Mouse (Mus musculus) neural tube, embryonic 14.5 days (tissue): ENCODE measurements around the gene Tmem198. TPM values are rescaled to one million over a fixed set of nuclear protein-coding genes. Genes with fewer than 3 reads are reported as not detected.

ENCODE experiments used
- polyA plus RNA-seq: library from polyadenylated mRNA; unstranded; fragments of >200 nt; fragmentation: Nextera tagmentation; extraction: Ambion mirVana; gene quantifications from 2 replicates; pipeline ENCODE4 v1.2.1, GENCODE M21; 2014

Gene Tmem198
- polyA plus RNA-seq, 1 experiment from 2014 or later = 38.3 TPM

Other genes with a start within 250 kb of the Tmem198 start
- not detected in 2 replicates for gene A630095N17Rik, start 247.4 kb upstream of the Tmem198 start, polyA plus RNA-seq
- gene Dnajb2, start 243.1 kb upstream of the Tmem198 start, polyA plus RNA-seq = 35.9 and 36.9 TPM in 2 replicates
- gene Ptprn, start 215.0 kb upstream of the Tmem198 start, polyA plus RNA-seq = 25.4 and 27.4 TPM in 2 replicates
- 193 and 254 TPM in 2 replicates for gene Resp18, start 201.1 kb upstream of the Tmem198 start, polyA plus RNA-seq
- 139 and 145 TPM in 2 replicates for gene Dnpep, start 161.5 kb upstream of the Tmem198 start, polyA plus RNA-seq
- gene Des, start 119.2 kb upstream of the Tmem198 start, polyA plus RNA-seq = 1.1 TPM in 2 replicates
- gene Speg, start 104.2 kb upstream of the Tmem198 start, polyA plus RNA-seq = 19.5 and 20.8 TPM in 2 replicates
- gene Gmppa, start 43.6 kb upstream of the Tmem198 start, polyA plus RNA-seq = 58.6 and 64.5 TPM in 2 replicates
- 4.7 and 6.9 TPM in 2 replicates for gene Asic4, start 29.1 kb upstream of the Tmem198 start, polyA plus RNA-seq
- gene Chpf, start 225 bp upstream of the Tmem198 start, polyA plus RNA-seq = 44.7 and 45.4 TPM in 2 replicates
- gene Obsl1, start 26.9 kb downstream of the Tmem198 start, polyA plus RNA-seq = 18.7 and 21.4 TPM in 2 replicates
- 8.2 and 12.3 TPM in 2 replicates for gene Inha, start 27.5 kb downstream of the Tmem198 start, polyA plus RNA-seq
- 16.1 and 18.0 TPM in 2 replicates for gene Stk11ip, start 42.0 kb downstream of the Tmem198 start, polyA plus RNA-seq
- gene Slc4a3, start 66.7 kb downstream of the Tmem198 start, polyA plus RNA-seq = 36.9 and 39.9 TPM in 2 replicates